ENCODE assay signal across 17 mouse cellular contexts in genomic region chr4:107577146-107577839, GRCm38 (mm10).
DNase-seq lines count a peak whose midpoint lies in the region; ATAC-seq and TF ChIP-seq lines count a peak whose summit lies in the region.
"Had no signal": no experiment of that assay in that cellular context is flagged by ENCODE, and none has a peak within 500 bp of the region (broad histone marks: within the 10 kb centered on the region; RNA-seq: fewer than 3 reads in every experiment).

No protein-coding gene starts in this region.

- no peaks in the 10 kb centered on the region for H3K9me3 ChIP-seq in embryonic facial prominence, embryonic 12.5 days
- no peaks in the 10 kb centered on the region for H3K9me3 ChIP-seq in embryonic facial prominence, embryonic 10.5 days
- H3K9me3 ChIP-seq in lung, postnatal 0 days (ENCODE audit: low read length): no peaks in the 10 kb centered on the region
- no peaks in the 10 kb centered on the region for H3K9me3 ChIP-seq in limb, embryonic 10.5 days (replicated peaks)
- H3K9me3 ChIP-seq: limb, embryonic 15.5 days; neural tube, embryonic 13.5 days had no signal

- no peak for TF ChIP-seq CTCF in lung, postnatal 0 days (IDR thresholded peaks at IDR 0.05)

- DNase-seq in embryonic facial prominence, embryonic 10.5 days (ENCODE audit: low spot score): no peak
- DNase-seq in lung, postnatal 0 days (ENCODE audit: low spot score): no peak
- DNase-seq in lung, postnatal 10 days: no peak
- DNase-seq in A20 (ENCODE audit: low read depth, low spot score): peak; percentile 5
- DNase-seq in limb, embryonic 10.5 days (ENCODE audit: low spot score): no peak
- DNase-seq in retina, embryonic 14.5 days (ENCODE audit: low spot score): no peak
- no peak for DNase-seq in embryo, embryonic 11 days
- DNase-seq: kidney, adult 8-10 months; kidney, postnatal 4 days had no signal

- peak; percentile 28; the same call in 1 of the 2 replicates for ATAC-seq in embryonic facial prominence, embryonic 12.5 days (ENCODE audit: insufficient number of reproducible peaks, insufficient read depth, low FRiP score, low TSS enrichment)
- peak; percentile 37 for ATAC-seq in lung, postnatal 0 days
- ATAC-seq: intestine, embryonic 16.5 days; midbrain, embryonic 16.5 days; Patski had no signal

- no peaks in the 10 kb centered on the region for H3K27me3 ChIP-seq in embryonic facial prominence, embryonic 12.5 days
- no peaks in the 10 kb centered on the region for H3K27me3 ChIP-seq in embryonic facial prominence, embryonic 10.5 days (replicated peaks; ENCODE audit: low read depth, poor library complexity, severe bottlenecking)
- H3K27me3 ChIP-seq in lung, postnatal 0 days (replicated peaks; ENCODE audit: insufficient read depth, low read length): no peaks in the 10 kb centered on the region
- H3K27me3 ChIP-seq in limb, embryonic 10.5 days (ENCODE audit: low read depth, poor library complexity, severe bottlenecking): peaks cover 27% of the 10 kb centered on the region; the same call in 1 of the 2 replicates
- H3K27me3 ChIP-seq: limb, embryonic 15.5 days; neural tube, embryonic 13.5 days; Patski had no signal

- no peak overlapping the region for H3K9ac ChIP-seq in embryonic facial prominence, embryonic 12.5 days
- no peak overlapping the region for H3K9ac ChIP-seq in lung, postnatal 0 days (replicated peaks; ENCODE audit: low read depth)
- H3K9ac ChIP-seq: forebrain, postnatal 0 days; limb, embryonic 15.5 days; neural tube, embryonic 13.5 days had no signal

- H3K27ac ChIP-seq in embryonic facial prominence, embryonic 12.5 days: no peak overlapping the region
- H3K27ac ChIP-seq in embryonic facial prominence, embryonic 10.5 days (replicated peaks): no peak overlapping the region
- H3K27ac ChIP-seq in lung, postnatal 0 days (ENCODE audit: low read length): no peak overlapping the region
- peak overlapping the region; percentile 43; the same call in 1 of the 2 replicates for H3K27ac ChIP-seq in limb, embryonic 10.5 days
- H3K27ac ChIP-seq: kidney, postnatal 0 days; limb, embryonic 15.5 days; neural tube, embryonic 13.5 days had no signal

- no peak overlapping the region for H3K4me2 ChIP-seq in embryonic facial prominence, embryonic 12.5 days (replicated peaks)
- no peak overlapping the region for H3K4me2 ChIP-seq in lung, postnatal 0 days (replicated peaks; ENCODE audit: low read depth, low read length)
- H3K4me2 ChIP-seq: limb, embryonic 15.5 days; neural tube, embryonic 13.5 days had no signal

- peaks cover 15% of the 10 kb centered on the region; the same call in 1 of the 2 replicates for H3K4me1 ChIP-seq in embryonic facial prominence, embryonic 12.5 days
- H3K4me1 ChIP-seq in embryonic facial prominence, embryonic 10.5 days: peaks cover 41% of the 10 kb centered on the region
- no peaks in the 10 kb centered on the region for H3K4me1 ChIP-seq in lung, postnatal 0 days (ENCODE audit: insufficient read depth, low read depth, low read length)
- peaks cover 69% of the 10 kb centered on the region for H3K4me1 ChIP-seq in limb, embryonic 10.5 days

- no peak for TF ChIP-seq EP300 in lung, postnatal 0 days (IDR thresholded peaks at IDR 0.05)

- H3K36me3 ChIP-seq in embryonic facial prominence, embryonic 12.5 days: no peaks in the 10 kb centered on the region
- H3K36me3 ChIP-seq in embryonic facial prominence, embryonic 10.5 days (replicated peaks): no peaks in the 10 kb centered on the region
- no peaks in the 10 kb centered on the region for H3K36me3 ChIP-seq in lung, postnatal 0 days (ENCODE audit: insufficient read depth, low read length)
- H3K36me3 ChIP-seq in limb, embryonic 10.5 days: no peaks in the 10 kb centered on the region
- H3K36me3 ChIP-seq: limb, embryonic 15.5 days; neural tube, embryonic 13.5 days had no signal

- no peak overlapping the region for H3K4me3 ChIP-seq in embryonic facial prominence, embryonic 12.5 days
- H3K4me3 ChIP-seq in embryonic facial prominence, embryonic 10.5 days: no peak overlapping the region
- H3K4me3 ChIP-seq in lung, postnatal 0 days (ENCODE audit: low read depth, low read length): no peak overlapping the region
- H3K4me3 ChIP-seq in limb, embryonic 10.5 days: no peak overlapping the region
- H3K4me3 ChIP-seq: limb, embryonic 15.5 days; neural tube, embryonic 13.5 days had no signal

- 78% methylated on average over 12 of the region's 12 CpGs for WGBS in embryonic facial prominence, embryonic 12.5 days
- WGBS in embryonic facial prominence, embryonic 10.5 days: 87% methylated on average over 12 of the region's 12 CpGs
- 68% methylated on average over 12 of the region's 12 CpGs for WGBS in lung, postnatal 0 days
- WGBS in limb, embryonic 10.5 days: 70% methylated on average over 12 of the region's 12 CpGs
